Mouse (Mus musculus) olfactory bulb, adult 2 months (tissue): Measurements from ENCODE around the gene Stxbp2.

Experiments
- CTCF ChIP-seq: fragments of 200-500 bp; IDR thresholded peaks from 2 replicates; pipeline ENCODE4 v1.5.1; 2012; ENCODE audit warnings: low read depth, mild to moderate bottlenecking, low read length, moderate library complexity; ENCODE audit not compliant: insufficient read depth
- POLR2A ChIP-seq: fragments of 200-500 bp; IDR thresholded peaks from 2 replicates; pipeline ENCODE4 v1.6.1; 2012; ENCODE audit warnings: mild to moderate bottlenecking, low read depth, low read length, moderate library complexity; ENCODE audit not compliant: insufficient read depth

DNA sequence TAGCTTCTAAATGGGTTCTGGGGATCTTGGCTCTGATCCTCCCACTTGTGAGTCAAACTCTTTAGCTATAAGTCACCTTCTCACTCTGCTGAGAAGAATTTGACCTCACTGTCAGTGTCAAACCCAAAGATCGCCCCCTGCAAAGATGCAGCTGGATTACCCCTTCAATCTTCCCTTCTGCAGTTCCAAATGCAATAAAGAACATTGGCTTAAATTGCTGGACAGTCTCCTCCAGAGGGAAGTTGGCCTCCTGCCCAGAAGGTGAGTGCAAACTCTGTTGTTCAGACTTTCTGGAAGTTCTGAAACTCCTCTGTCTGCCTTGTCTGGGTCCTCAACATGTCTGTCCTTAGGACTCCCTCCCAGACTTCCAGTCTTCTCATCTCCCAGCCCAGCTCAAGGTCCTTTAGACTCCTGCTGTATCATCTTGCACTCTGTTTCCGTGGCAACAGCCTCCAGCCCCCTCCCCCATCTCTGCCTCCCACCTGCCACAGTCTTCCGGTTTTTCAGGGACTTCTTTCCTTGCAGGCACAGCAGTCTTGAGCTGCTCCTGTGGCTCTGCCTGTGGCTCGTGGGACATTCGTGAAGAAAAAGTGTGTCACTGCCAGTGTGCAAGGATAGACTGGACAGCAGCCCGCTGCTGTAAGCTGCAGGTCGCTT is 26.1 kb downstream of the Stxbp2 start:
- TF ChIP-seq CTCF (no peak), POLR2A (no peak)
